Mouse (Mus musculus) myocyte (in vitro differentiated cells): ENCODE results near the gene H1foo. TPM values are rescaled to one million over a fixed set of nuclear protein-coding genes. Genes with fewer than 3 reads are reported as not detected.

Experiments used
- H3K27me3 ChIP-seq: one replicate; pipeline ENCODE4 v1.6.1; 2011; ENCODE audit not compliant: control insufficient read depth, insufficient read depth, insufficient read length
- H3K36me3 ChIP-seq: one replicate; pipeline ENCODE4 v1.6.1; 2011; ENCODE audit not compliant: control insufficient read depth, insufficient read depth
- H3K4me2 ChIP-seq: one replicate; pipeline ENCODE4 v1.6.1; 2011; ENCODE audit warnings: low read depth, control low read depth
- H3K4me3 ChIP-seq: one replicate; pipeline ENCODE4 v1.5.1; 2011; ENCODE audit warnings: mild to moderate bottlenecking, control low read depth, moderate library complexity
- H3K79me2 ChIP-seq: one replicate; pipeline ENCODE4 v1.6.1; 2011; ENCODE audit not compliant: control insufficient read depth, insufficient read depth
- H3ac ChIP-seq: one replicate; pipeline ENCODE4 v1.6.1; 2011; ENCODE audit not compliant: control insufficient read depth, insufficient read length
- CEBPB ChIP-seq: IDR thresholded peaks from 2 replicates; pipeline ENCODE4 v1.6.1; 2011; ENCODE audit warnings: mild to moderate bottlenecking, moderate library complexity; ENCODE audit not compliant: poor library complexity, insufficient read depth, severe bottlenecking
- E2F4 ChIP-seq: IDR thresholded peaks from one replicate; pipeline ENCODE4 v1.6.1; 2011; ENCODE audit warnings: mild to moderate bottlenecking, control low read depth, moderate library complexity; ENCODE audit not compliant: insufficient read depth
- MAX ChIP-seq: IDR thresholded peaks from one replicate; pipeline ENCODE4 v1.6.1; 2011; ENCODE audit warnings: low read depth, mild to moderate bottlenecking, control low read depth
- MYOD1 ChIP-seq, 3 experiments: IDR thresholded peaks; one replicate each; pipeline ENCODE4 v1.6.1; 2011; ENCODE audit warnings: control low read depth in 2 of 3, low read depth in 2 of 3, mild to moderate bottlenecking in 2 of 3, moderate library complexity in 1 of 3; ENCODE audit not compliant: insufficient read length in 2 of 3, control insufficient read depth in 1 of 3
- MYOG ChIP-seq, 3 experiments: IDR thresholded peaks; one replicate each; pipeline ENCODE4 v1.6.1; 2011; ENCODE audit warnings: control low read depth in 2 of 3, low read depth in 2 of 3, mild to moderate bottlenecking in 2 of 3; ENCODE audit not compliant: insufficient read length in 2 of 3, control insufficient read depth in 1 of 3, insufficient read depth in 1 of 3
- POLR2A ChIP-seq: IDR thresholded peaks from one replicate; pipeline ENCODE4 v1.6.1; 2011; ENCODE audit warnings: low read depth, mild to moderate bottlenecking, control low read depth, moderate library complexity; ENCODE audit not compliant: insufficient read length
- POLR2AphosphoS2 ChIP-seq: IDR thresholded peaks from one replicate; pipeline ENCODE4 v1.6.1; 2011; ENCODE audit warnings: low read depth, control low read depth; ENCODE audit not compliant: insufficient read length
- REST ChIP-seq: IDR thresholded peaks from one replicate; pipeline ENCODE4 v1.6.1; 2011; ENCODE audit warnings: mild to moderate bottlenecking, control low read depth, moderate library complexity; ENCODE audit not compliant: insufficient read depth, insufficient read length
- SRF ChIP-seq: IDR thresholded peaks from one replicate; pipeline ENCODE4 v1.6.1; 2011; ENCODE audit warnings: low read depth; ENCODE audit not compliant: control insufficient read depth, insufficient read length
- TCF12 ChIP-seq: IDR thresholded peaks from one replicate; pipeline ENCODE4 v1.6.1; 2011; ENCODE audit warnings: mild to moderate bottlenecking, control low read depth; ENCODE audit not compliant: poor library complexity, insufficient read depth, severe bottlenecking
- TCF3 ChIP-seq: IDR thresholded peaks from one replicate; pipeline ENCODE4 v1.6.1; 2011; ENCODE audit warnings: low read depth, control low read depth; ENCODE audit not compliant: insufficient read length
- USF1 ChIP-seq: IDR thresholded peaks from one replicate; pipeline ENCODE4 v1.6.1; 2011; ENCODE audit warnings: low read depth, mild to moderate bottlenecking, control low read depth, moderate library complexity
- polyA plus RNA-seq: library from polyadenylated mRNA; unstranded; fragments of >200 nt; fragmentation: generic; extraction: Trizol; gene quantifications from one replicate; pipeline ENCODE4 v1.2.1, GENCODE M21; 2012; ENCODE audit warnings: missing spikeins

The H1foo gene
- polyA plus RNA-seq, 1 experiment, result not detected

DNA sequence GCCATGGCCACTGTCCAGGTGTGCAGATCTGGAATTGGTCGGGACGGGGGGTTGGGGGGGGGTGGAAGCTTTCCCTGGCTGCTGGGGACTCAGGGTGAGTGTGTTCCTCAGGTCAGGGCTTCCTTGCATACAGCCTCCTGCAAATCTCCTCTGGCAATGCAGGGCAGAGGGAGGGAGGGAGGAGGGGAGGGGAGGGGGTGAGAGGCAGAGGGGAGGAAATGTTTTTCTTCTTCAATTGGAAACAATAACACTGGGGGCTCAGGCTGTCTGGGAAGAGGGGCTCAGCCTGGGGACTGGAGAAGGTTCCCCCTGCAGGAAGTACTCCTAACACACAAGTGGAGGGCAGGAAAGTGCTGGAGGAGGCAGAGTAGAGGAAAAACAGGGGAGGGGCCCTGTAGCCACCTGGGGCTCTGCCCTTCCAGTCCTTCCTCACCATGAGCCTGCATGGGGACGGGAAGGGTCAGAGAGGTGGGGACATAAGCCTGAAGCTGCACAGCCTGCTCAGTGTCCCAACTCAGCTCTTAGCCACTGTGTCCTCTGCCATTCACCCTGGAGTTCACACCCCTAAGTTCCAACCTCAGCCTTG is 53.1 kb downstream of the H1foo start:
- TF ChIP-seq REST (no peak), TCF12 (no peak), USF1 (no peak), POLR2AphosphoS2 (no peak), TCF3 (no peak), MYOG (IDR thresholded peaks at IDR 0.05; ENCODE audit: control insufficient read depth in 1 of 3, insufficient read depth in 1 of 3, insufficient read length in 2 of 3, low read depth in 2 of 3) (no peak), E2F4 (no peak), SRF (no peak), POLR2A (no peak), CEBPB (no peak), MYOD1 (IDR thresholded peaks at IDR 0.05; ENCODE audit: control insufficient read depth in 1 of 3, insufficient read length in 2 of 3, low read depth in 2 of 3) (no peak), MAX (no peak)
- no peak overlapping the region for H3ac ChIP-seq
- H3K79me2 ChIP-seq, result peaks cover 13% of the 10 kb centered on the region
- no peaks in the 10 kb centered on the region for H3K27me3 ChIP-seq
- no peak overlapping the region for H3K4me2 ChIP-seq
- H3K4me3 ChIP-seq, result no peak overlapping the region
- no peaks in the 10 kb centered on the region for H3K36me3 ChIP-seq

GRCm38 (mm10) chr6:115998758-115999157 is 54.0 kb downstream of the H1foo start:
- Histone ChIP-seq H3ac (no peak overlapping the region), H3K27me3 (no peaks in the 10 kb centered on the region), H3K4me3 (no peak overlapping the region), H3K4me2 (no peak overlapping the region), H3K79me2 (peaks cover 5% of the 10 kb centered on the region), H3K36me3 (no peaks in the 10 kb centered on the region)
- TF ChIP-seq POLR2AphosphoS2, result no peak
- TF ChIP-seq TCF12, result no peak
- TF ChIP-seq MYOD1 (IDR thresholded peaks at IDR 0.05; ENCODE audit: control insufficient read depth in 1 of 3, insufficient read length in 2 of 3, low read depth in 2 of 3), result no peak
- no peak for TF ChIP-seq TCF3
- TF ChIP-seq REST, result no peak
- no peak for TF ChIP-seq MAX
- no peak for TF ChIP-seq SRF
- no peak for TF ChIP-seq USF1
- TF ChIP-seq MYOG (IDR thresholded peaks at IDR 0.05; ENCODE audit: control insufficient read depth in 1 of 3, insufficient read depth in 1 of 3, insufficient read length in 2 of 3, low read depth in 2 of 3), result no peak
- TF ChIP-seq POLR2A, result no peak
- TF ChIP-seq CEBPB, result no peak
- no peak for TF ChIP-seq E2F4

DNA sequence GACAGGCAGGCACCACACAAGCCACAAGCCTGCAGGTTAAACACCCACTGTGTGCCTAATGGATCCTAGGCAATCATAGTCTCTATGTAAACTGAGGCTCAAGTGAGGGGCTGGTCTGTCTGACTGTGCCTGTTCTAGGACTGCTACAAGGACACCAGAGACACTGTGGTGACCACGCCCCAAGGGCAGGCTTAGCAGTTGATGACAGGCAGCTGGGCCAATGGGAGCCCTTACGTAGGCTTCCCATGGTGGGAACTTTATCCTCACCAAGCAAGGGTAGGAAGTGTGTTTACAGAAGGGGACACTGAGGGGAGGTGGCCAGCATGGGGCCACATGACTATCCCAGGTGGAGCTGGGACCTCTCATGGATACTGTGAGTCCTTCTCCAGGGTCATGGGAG is 54.5 kb downstream of the H1foo start:
- H3ac ChIP-seq, result no peak overlapping the region
- TF ChIP-seq USF1, result no peak
- TF ChIP-seq MYOD1 (IDR thresholded peaks at IDR 0.05; ENCODE audit: control insufficient read depth in 1 of 3, insufficient read length in 2 of 3, low read depth in 2 of 3), result no peak
- TF ChIP-seq MAX, result no peak
- no peak for TF ChIP-seq SRF
- TF ChIP-seq CEBPB, result no peak
- TF ChIP-seq TCF3, result no peak
- no peak for TF ChIP-seq TCF12
- TF ChIP-seq REST, result no peak
- no peak for TF ChIP-seq E2F4
- no peak for TF ChIP-seq MYOG (IDR thresholded peaks at IDR 0.05; ENCODE audit: control insufficient read depth in 1 of 3, insufficient read depth in 1 of 3, insufficient read length in 2 of 3, low read depth in 2 of 3)
- TF ChIP-seq POLR2AphosphoS2, result no peak
- TF ChIP-seq POLR2A, result no peak
- no peak overlapping the region for H3K4me2 ChIP-seq
- no peak overlapping the region for H3K4me3 ChIP-seq
- no peaks in the 10 kb centered on the region for H3K36me3 ChIP-seq
- no peaks in the 10 kb centered on the region for H3K27me3 ChIP-seq
- peaks cover under 1% of the 10 kb centered on the region for H3K79me2 ChIP-seq

Other genes starting within 250 kb of the H1foo start
- gene Tmem40, start 182.5 kb upstream of the H1foo start, polyA plus RNA-seq, result 0.37 TPM
- 31.3 TPM for gene Cand2, start 170.4 kb upstream of the H1foo start, polyA plus RNA-seq
- gene Rpl32, start 136.2 kb upstream of the H1foo start, polyA plus RNA-seq, result 4,367 TPM
- gene Efcab12, start 106.5 kb upstream of the H1foo start, polyA plus RNA-seq, result not detected
- 0.56 TPM for gene Mbd4, start 91.6 kb upstream of the H1foo start, polyA plus RNA-seq
- gene Ift122, start 91.5 kb upstream of the H1foo start, polyA plus RNA-seq, result 21.4 TPM
- gene Rho, start 13.2 kb upstream of the H1foo start, polyA plus RNA-seq, result 0.19 TPM
- 39.4 TPM for gene Plxnd1, start 50.1 kb downstream of the H1foo start, polyA plus RNA-seq
- gene Tmcc1, start 248.5 kb downstream of the H1foo start, polyA plus RNA-seq, result 17.6 TPM